Mouse (Mus musculus): ENCODE measurements around the gene Irf2bpl. TPM values are rescaled to one million over a fixed set of nuclear protein-coding genes. Genes with fewer than 3 reads are reported as not detected.

Irf2bpl gene
- total and polyA plus RNA-seq, 3 experiments = 6.9 to 8.0 TPM; not detected in 1

GRCm38 (mm10) chr12:86896921-86897512, 12.4 kb upstream of the Irf2bpl start:
- Histone ChIP-seq H3K4me3 (ENCODE audit: control insufficient read depth in 1 of 2, insufficient read depth in 1 of 2, low read depth in 2 of 2, low read length in 2 of 2) (peak overlapping the region; percentile 49 to 68), H3K4me1 (ENCODE audit: control insufficient read depth in 1 of 2, insufficient read depth in 2 of 2, low read length in 2 of 2) (peaks cover 13 to 39% of the 10 kb centered on the region in 2 experiments), H3K9me3 (replicated peaks; ENCODE audit: insufficient read depth, low read length) (no peaks in the 10 kb centered on the region), H3K9ac (ENCODE audit: control insufficient read depth, low read depth, low read length, poor library complexity, severe bottlenecking) (peak overlapping the region; percentile 62), H3K27ac (ENCODE audit: control insufficient read depth, low read depth, low read length) (peak overlapping the region; percentile 87), H3K36me3 (ENCODE audit: control insufficient read depth in 1 of 2, insufficient read depth in 2 of 2, low read length in 2 of 2) (peaks cover 0 to 40% of the 10 kb centered on the region in 2 experiments; a peak in 2 of 4 replicates), H3K27me3 (ENCODE audit: control insufficient read depth in 1 of 2, insufficient read depth in 2 of 2, low read length in 2 of 2) (no peaks in the 10 kb centered on the region), H3K79me2 (ENCODE audit: control insufficient read depth, insufficient read depth, low read length, poor library complexity) (peaks cover 5% of the 10 kb centered on the region)
- no peak for TF ChIP-seq KAT2A (conservative IDR thresholded peaks at IDR 0.05; ENCODE audit: low read depth, low read length)
- no peak for TF ChIP-seq USF2 (IDR thresholded peaks at IDR 0.05; ENCODE audit: borderline replicate concordance in 1 of 2, insufficient read depth in 1 of 2, low read depth in 1 of 2, low read length in 2 of 2)
- TF ChIP-seq HCFC1 (IDR thresholded peaks at IDR 0.05; ENCODE audit: low read depth, low read length) = no peak; the same call in 1 of the 2 replicates
- TF ChIP-seq MYC (IDR thresholded peaks at IDR 0.05; ENCODE audit: low read depth, low read length) = 0 out of 2 replicates have a peak, but pooled peaks have one; percentile 32
- TF ChIP-seq RAD21 (IDR thresholded peaks at IDR 0.05; ENCODE audit: low read depth, low read length) = no peak
- peak; percentile 99 for TF ChIP-seq ZNF384 (IDR thresholded peaks at IDR 0.05; ENCODE audit: low read depth, low read length)
- TF ChIP-seq MAZ (IDR thresholded peaks at IDR 0.05; ENCODE audit: low read depth, low read length) = peak; percentile 62; the same call in 1 of the 2 replicates
- TF ChIP-seq USF1 (IDR thresholded peaks at IDR 0.05; ENCODE audit: low read depth, low read length) = peak; percentile 81
- TF ChIP-seq EP300 (IDR thresholded peaks at IDR 0.05; ENCODE audit: low read depth in 1 of 2, low read length in 2 of 2) = peak; percentile 53 to 67; a peak in 3 of 4 replicates
- TF ChIP-seq MAX (IDR thresholded peaks at IDR 0.05; ENCODE audit: low read length) = peak; percentile 20; the same call in 1 of the 2 replicates
- TF ChIP-seq GATA1 (IDR thresholded peaks at IDR 0.05; ENCODE audit: low read depth, low read length) = peak; percentile 72
- no peak for TF ChIP-seq NELFE (IDR thresholded peaks at IDR 0.05; ENCODE audit: low read depth, low read length)
- TF ChIP-seq SIN3A (IDR thresholded peaks at IDR 0.05; ENCODE audit: low read length) = peak; percentile 65
- peak; percentile 42; the same call in 1 of the 2 replicates for TF ChIP-seq TCF12 (IDR thresholded peaks at IDR 0.05; ENCODE audit: low read depth, low read length)
- TF ChIP-seq NRF1 (IDR thresholded peaks at IDR 0.05; ENCODE audit: insufficient read depth, low read depth, low read length, poor library complexity, severe bottlenecking) = no peak
- TF ChIP-seq ETS1 (IDR thresholded peaks at IDR 0.05; ENCODE audit: low read depth, low read length) = peak; percentile 95
- TF ChIP-seq TAL1 (IDR thresholded peaks at IDR 0.05; ENCODE audit: low read length) = no peak
- TF ChIP-seq MYB (IDR thresholded peaks at IDR 0.05; ENCODE audit: low read depth, low read length) = no peak
- TF ChIP-seq JUND (IDR thresholded peaks at IDR 0.05; ENCODE audit: low read depth, low read length) = no peak
- TF ChIP-seq ELF1 (IDR thresholded peaks at IDR 0.05; ENCODE audit: low read depth, low read length) = peak; percentile 46; the same call in 1 of the 2 replicates
- peak; percentile 70; the same call in 1 of the 2 replicates for TF ChIP-seq MEF2A (IDR thresholded peaks at IDR 0.05; ENCODE audit: extremely low read depth, insufficient replicate concordance, low read depth, low read length, poor library complexity, severe bottlenecking)
- TF ChIP-seq TBP (IDR thresholded peaks at IDR 0.05; ENCODE audit: low read depth, low read length) = peak; percentile 40; the same call in 1 of the 2 replicates
- TF ChIP-seq MXI1 (IDR thresholded peaks at IDR 0.05; ENCODE audit: low read depth, low read length) = peak; percentile 65
- no peak for TF ChIP-seq ZMIZ1 (IDR thresholded peaks at IDR 0.05; ENCODE audit: low read depth, low read length)
- TF ChIP-seq RCOR1 (IDR thresholded peaks at IDR 0.05; ENCODE audit: low read depth, low read length) = peak; percentile 82
- DNase-seq (ENCODE audit: low read depth, low spot score) = peak; percentile 56

Measured in MEL (cell line).